Mouse (Mus musculus) liver, adult (tissue): ENCODE measurements around the gene Ttf2.

Experiments
- GATA4 ChIP-seq: IDR thresholded peaks from 2 replicates; pipeline ENCODE4 v1.6.1; 2014; ENCODE audit warnings: mild to moderate bottlenecking, low read length; ENCODE audit not compliant: insufficient replicate concordance

Ttf2 gene

GRCm38 (mm10) chr3:100969176-100969917 is at the start of gene Ttf2:
Gene Ttf2 (minus strand): TSS chr3:100969663.
- no peak for TF ChIP-seq GATA4

- TF ChIP-seq GATA4 = no peak
Measured at GRCm38 (mm10) chr3:101018494-101018893, 49.0 kb upstream of the Ttf2 start.

GRCm38 (mm10) chr3:101016050-101016449 is 46.6 kb upstream of the Ttf2 start:
- TF ChIP-seq GATA4 = no peak

GRCm38 (mm10) chr3:101015254-101015653 is 45.8 kb upstream of the Ttf2 start:
- TF ChIP-seq GATA4 = no peak

- no peak for TF ChIP-seq GATA4
Measured at GRCm38 (mm10) chr3:101013536-101013935, 44.1 kb upstream of the Ttf2 start.

GRCm38 (mm10) chr3:101013005-101013404 is 43.5 kb upstream of the Ttf2 start:
- TF ChIP-seq GATA4 = no peak

- TF ChIP-seq GATA4 = no peak
Measured at GRCm38 (mm10) chr3:101012597-101012996, 43.1 kb upstream of the Ttf2 start.

- TF ChIP-seq GATA4 = no peak
Measured at GRCm38 (mm10) chr3:101012131-101012571, 42.7 kb upstream of the Ttf2 start.

- TF ChIP-seq GATA4 = no peak
Measured at GRCm38 (mm10) chr3:101011203-101011600, 41.7 kb upstream of the Ttf2 start.

- TF ChIP-seq GATA4 = no peak
Measured at GRCm38 (mm10) chr3:101010589-101011202, 41.2 kb upstream of the Ttf2 start.

- no peak for TF ChIP-seq GATA4
Measured at GRCm38 (mm10) chr3:101007112-101007782, 37.8 kb upstream of the Ttf2 start.

- no peak for TF ChIP-seq GATA4
Measured at GRCm38 (mm10) chr3:101005392-101005791, 35.9 kb upstream of the Ttf2 start.

- no peak for TF ChIP-seq GATA4
Measured at GRCm38 (mm10) chr3:101003575-101004356, 34.3 kb upstream of the Ttf2 start.

GRCm38 (mm10) chr3:100999732-101000131 is 30.3 kb upstream of the Ttf2 start:
- TF ChIP-seq GATA4 = no peak

- no peak for TF ChIP-seq GATA4
Measured at GRCm38 (mm10) chr3:100998904-100999340, 29.5 kb upstream of the Ttf2 start.

- no peak for TF ChIP-seq GATA4
Measured at GRCm38 (mm10) chr3:100997785-100998570, 28.5 kb upstream of the Ttf2 start.
